Mouse (Mus musculus) mouse trophoblast stem cell (cell line): ENCODE measurements around the gene Zfp273.

Experiments used
- in situ Hi-C, 2 experiments: fragments of 300-500 bp; cut with MseI, MboI; formaldehyde crosslinking; loops; 2 replicates in 1 of 2; 3 replicates in 1 of 2; pipeline ENCODE4 v1.15.1; 2025

The Zfp273 gene

GRCm38 (mm10) chr13:67813710-67814660 lies at the start of gene Zfp273:
TSS of gene Zfp273 (plus strand) at chr13:67813740.
- in situ Hi-C loops = no loop called here

DNA sequence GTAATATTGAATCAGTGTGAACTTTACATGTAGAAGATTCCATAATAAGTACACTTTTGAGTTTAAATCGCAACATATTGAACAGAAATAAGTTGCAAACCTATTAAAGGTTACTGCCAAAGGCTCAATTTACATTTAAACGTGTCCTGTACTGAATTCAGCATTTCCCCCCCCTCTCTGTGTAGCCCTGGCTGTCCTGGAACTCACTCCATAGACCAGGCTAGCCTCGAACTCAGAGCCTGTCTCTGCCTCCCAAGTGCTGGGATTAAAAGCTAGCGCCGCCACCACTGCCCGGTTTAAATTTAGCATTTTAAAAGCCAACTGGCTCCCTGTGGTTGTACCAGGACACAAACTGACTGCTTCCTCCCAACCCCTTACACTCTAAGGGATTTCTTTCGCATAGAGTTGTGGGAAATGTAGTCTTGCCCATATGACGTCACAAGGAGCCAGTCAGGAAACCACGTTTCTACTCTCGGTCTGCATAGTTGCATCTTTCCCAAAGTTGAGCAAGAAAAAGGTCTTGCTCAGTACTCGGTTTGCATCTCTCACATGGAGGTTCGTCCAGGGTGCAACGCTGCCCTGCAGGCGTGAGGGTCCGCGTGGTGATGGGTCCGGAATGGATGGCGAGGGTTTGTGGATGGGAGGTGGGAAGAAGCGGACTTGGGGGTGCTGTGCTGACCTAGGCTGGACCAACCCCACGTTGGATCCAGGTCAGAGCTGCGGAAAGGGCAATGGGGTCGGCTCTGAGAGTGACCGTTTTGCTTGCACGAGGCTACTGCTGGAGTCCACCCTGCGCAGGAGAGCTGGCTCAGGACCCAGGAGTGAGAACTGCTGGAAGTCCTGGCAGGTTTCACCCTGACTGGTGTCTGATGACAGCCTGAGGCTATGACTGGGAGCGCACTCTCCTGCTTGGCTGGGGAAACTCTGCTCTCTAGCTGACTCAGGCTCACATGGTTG lies 34.0 kb upstream of the Zfp273 start, which contains the start of gene Zfp493:
Zfp493 (plus strand) TSS at position 429 of the 957 bp plus-strand sequence.
- in situ Hi-C loops = no loop called here

GRCm38 (mm10) chr13:67791921-67792455 lies 21.6 kb upstream of the Zfp273 start:
- in situ Hi-C loops = loop anchor here in 1 of 2 experiments (10.0 kb wide), 1 partner anchor 63 kb away; no protein-coding TSS in a partner anchor

DNA sequence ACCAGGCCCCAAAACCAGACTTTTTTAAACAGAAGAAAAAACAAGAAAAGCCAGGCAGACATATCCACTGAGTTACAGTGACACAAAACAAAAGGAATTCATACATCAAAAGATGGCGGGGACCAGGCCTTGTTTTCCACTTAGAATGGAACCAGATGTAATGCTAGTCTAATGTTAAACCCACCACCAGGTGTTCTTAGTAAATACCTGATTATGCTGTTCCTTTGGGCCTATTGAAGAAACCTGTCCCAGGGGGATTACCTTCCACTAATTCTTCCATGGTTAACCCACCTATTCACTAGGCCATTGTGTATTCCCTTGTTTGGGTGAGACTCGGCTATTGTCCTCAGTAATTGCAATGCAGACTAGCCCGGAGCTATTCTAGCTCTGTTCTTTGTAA lies 14.9 kb upstream of the Zfp273 start:
- in situ Hi-C loops = loop anchor here in 1 of 2 experiments (10.0 kb wide), 1 partner anchor 56 kb away; no protein-coding TSS in a partner anchor

DNA sequence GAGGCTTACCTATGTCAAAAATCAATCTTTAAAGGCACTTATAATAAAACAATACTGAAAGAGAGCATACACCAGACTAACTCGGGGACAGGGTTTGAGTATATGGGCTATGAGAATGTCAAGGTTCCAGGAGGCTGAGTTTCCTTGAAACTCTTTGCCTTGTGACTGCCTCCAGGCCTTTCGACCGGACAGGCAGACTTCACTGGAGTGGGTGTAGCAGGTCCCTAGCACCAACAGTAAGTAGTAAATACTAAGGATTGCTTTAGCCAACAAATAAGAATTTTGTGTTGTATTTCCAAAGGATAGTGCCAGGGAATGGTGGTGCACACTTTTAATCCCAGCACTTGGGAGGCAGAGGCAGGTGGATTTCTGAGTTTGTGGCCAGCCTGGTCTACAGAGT lies 14.4 kb upstream of the Zfp273 start:
- in situ Hi-C loops = loop anchor here in 1 of 2 experiments (10.0 kb wide), 1 partner anchor 56 kb away; no protein-coding TSS in a partner anchor

DNA sequence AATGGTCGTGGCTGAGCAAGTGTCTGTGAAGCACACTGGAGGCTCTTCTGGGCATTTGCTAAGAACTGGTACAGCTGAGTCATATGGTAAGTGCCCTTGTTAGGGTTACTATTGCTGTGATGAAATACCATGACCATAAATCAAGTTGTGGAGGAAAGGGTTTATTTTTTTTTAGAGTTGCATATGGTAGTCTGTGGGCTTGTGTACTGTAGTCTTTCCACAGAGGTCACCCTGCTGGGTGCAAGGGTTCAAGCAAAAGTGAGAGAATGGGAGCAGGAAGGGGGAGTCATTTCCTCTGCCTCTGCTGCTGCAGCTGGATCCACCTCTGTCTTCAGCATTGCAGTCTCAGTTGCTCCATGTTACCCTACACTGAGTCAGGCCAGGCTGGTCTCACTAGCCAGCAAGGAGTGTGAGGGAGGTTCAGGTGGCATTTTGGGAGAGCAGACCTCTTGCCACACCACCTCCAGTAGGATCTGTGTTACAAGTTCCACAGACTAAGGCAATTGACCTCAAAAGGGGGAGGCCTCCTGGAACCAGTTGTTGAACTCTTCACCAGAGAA lies 1.8 kb upstream of the Zfp273 start:
- in situ Hi-C loops = no loop called here

- in situ Hi-C loops = no loop called here
Observed at GRCm38 (mm10) chr13:67812961-67813709, 405 bp upstream of the Zfp273 start.

DNA sequence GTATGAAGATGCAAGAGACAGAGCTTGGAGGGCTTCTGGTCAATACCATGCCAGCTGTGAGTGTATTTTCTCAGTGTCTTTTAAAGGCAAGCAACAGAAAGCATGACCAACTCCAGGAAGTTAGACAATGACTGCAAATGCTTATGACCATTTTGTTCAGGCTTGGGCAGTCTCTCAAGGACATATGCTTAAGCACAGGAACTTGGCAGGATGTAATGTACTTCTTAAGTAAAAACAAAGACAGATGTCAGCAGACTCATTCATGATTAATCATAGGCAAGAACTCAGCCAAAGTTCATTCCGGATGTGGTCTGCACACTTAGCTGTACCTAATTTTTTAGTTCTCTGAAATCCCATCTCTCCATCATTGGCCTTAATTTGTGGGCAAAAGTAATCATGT lies 5.1 kb downstream of the Zfp273 start:
- in situ Hi-C loops = no loop called here

- in situ Hi-C loops = loop anchor here in 1 of 2 experiments (25.0 kb wide), 1 partner anchor 169 kb away; no protein-coding TSS in a partner anchor
Observed at GRCm38 (mm10) chr13:67830911-67831336, 17.4 kb downstream of the Zfp273 start, which contains the start of gene Gm10037. TSS of gene Gm10037 (plus strand) at chr13:67831106.

- in situ Hi-C loops = loop anchor here in 1 of 2 experiments (25.0 kb wide), 1 partner anchor 171 kb away; no protein-coding TSS in a partner anchor
Observed at GRCm38 (mm10) chr13:67833137-67833536, 19.6 kb downstream of the Zfp273 start.

- in situ Hi-C loops = loop anchor here in 1 of 2 experiments (25.0 kb wide), 1 partner anchor 181 kb away; no protein-coding TSS in a partner anchor
Observed at GRCm38 (mm10) chr13:67843775-67844118, 30.2 kb downstream of the Zfp273 start.

DNA sequence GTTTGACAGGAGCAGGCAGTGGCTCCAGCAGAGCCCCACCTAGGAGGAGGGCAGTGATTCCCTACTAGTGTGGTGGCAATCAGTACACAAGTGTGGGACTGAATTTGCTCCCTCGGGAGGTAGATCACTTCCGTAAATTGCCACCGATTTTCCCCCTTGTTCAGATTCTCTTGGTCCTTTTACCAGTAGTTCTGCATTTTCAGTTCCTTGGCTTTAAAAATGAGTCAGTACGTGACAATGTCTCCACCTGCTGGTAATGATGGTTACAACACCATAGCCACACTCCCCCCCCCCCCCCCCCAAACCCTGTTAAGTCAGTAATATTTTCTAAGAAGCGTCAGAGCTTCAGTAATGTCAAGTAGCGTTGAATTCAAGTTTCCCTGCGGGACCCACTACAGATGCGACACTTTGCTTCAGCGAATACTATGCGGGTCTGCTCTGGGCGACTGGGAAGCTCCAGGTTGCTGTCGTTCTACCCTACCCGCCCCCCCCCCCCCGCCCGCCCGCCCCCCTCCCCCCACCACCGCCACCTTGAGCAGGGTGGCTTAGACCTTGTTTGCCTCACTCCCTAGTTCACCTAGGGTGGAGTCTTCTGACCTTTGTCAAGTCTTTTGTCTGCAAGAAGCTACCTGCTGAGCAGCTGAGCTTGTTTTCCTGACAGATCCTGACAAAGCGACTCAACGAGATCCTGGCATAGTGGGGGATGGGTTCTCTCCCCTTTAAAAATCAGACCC lies 30.7 kb downstream of the Zfp273 start:
- in situ Hi-C loops = loop anchor here in 1 of 2 experiments (25.0 kb wide), 1 partner anchor 182 kb away; no protein-coding TSS in a partner anchor

DNA sequence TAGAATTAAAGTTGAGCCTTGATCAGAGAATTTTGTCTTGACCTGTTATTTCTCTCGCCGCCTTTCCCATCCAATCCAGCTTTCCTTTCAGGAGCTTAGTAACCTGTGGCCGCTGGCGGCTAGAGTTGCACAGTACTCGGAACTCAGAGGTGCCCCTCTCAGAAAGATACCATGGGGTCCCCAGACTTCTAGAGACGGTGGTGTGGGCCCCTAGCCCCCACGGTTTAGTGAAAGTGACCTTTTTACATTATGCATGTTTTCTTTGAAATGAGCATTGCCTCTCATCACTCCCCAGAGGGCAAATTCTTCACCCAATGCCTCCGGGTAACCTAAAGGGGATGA lies 31.3 kb downstream of the Zfp273 start:
- in situ Hi-C loops = loop anchor here in 1 of 2 experiments (25.0 kb wide), 1 partner anchor 183 kb away; no protein-coding TSS in a partner anchor

DNA sequence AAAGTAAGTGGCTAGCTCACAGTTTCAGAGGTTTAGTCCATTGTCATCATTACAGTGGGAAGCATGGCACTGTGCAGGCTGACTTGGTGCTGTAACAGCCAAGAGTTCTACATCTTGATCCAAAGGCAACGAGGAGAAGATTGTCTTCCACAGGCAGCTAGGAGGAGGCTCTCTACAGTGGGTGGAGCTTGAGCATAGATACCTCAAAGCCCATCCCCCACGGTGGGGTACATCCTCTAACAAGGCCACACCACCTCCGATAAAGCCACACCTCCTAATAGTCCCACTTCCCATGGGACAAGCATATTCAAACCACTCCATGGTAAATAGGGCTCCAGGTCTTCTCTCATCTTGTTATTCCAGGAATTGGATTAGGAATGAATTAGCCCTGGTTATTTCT lies 36.8 kb downstream of the Zfp273 start:
- in situ Hi-C loops = loop anchor here (10.0 to 25.0 kb wide), 3 partner anchors 56 to 714 kb away; no protein-coding TSS in a partner anchor

GRCm38 (mm10) chr13:67853130-67853529 lies 39.6 kb downstream of the Zfp273 start:
- in situ Hi-C loops = loop anchor here (10.0 to 25.0 kb wide), 3 partner anchors 58 to 712 kb away; no protein-coding TSS in a partner anchor

DNA sequence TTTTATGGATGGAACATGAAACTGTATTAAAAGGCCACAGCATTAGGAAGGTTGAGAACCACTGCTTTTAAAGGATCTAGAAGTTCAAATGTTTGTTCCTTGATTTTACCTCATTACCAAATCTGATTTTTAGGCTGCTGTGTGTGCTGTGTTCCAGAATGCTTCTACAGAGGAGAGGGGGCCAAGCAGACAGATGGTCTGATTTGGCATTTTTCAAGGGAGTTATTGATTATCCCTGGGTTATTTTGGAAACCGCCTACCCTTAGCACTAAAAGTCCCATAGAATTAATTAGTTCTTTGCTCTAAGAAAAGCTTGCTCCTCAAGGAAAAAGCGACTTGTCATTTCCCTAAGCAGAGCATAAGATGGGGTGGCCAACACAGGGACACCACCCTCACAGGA lies 40.4 kb downstream of the Zfp273 start:
- in situ Hi-C loops = loop anchor here (10.0 to 25.0 kb wide), 3 partner anchors 59 to 711 kb away; no protein-coding TSS in a partner anchor

GRCm38 (mm10) chr13:67857317-67857716 lies 43.8 kb downstream of the Zfp273 start:
- in situ Hi-C loops = loop anchor here (10.0 to 25.0 kb wide), 3 partner anchors 63 to 707 kb away; no protein-coding TSS in a partner anchor

DNA sequence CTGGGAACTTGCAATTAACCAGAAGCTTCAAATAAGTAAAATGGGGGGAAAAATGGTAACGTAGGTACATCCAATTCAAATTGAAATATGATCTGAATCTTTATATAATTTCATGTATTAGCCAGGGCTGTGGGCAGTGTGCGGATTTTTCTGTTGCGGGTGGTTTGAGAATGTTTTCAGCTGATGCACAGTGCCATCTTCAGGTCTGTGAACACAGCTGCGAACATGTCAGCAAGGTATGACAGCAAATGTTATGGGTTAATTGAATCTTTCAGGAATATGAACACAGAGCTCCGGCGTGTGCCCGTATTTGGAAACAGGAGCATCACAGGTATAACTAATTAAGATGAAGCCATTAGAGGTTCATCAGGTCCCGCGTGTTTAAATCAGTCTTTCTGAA lies 49.0 kb downstream of the Zfp273 start:
- in situ Hi-C loops = loop anchor here (25.0 kb wide), 1 partner anchor 200 kb away; no protein-coding TSS in a partner anchor

- in situ Hi-C loops = loop anchor here (25.0 kb wide), 1 partner anchor 199 kb away; no protein-coding TSS in a partner anchor
Observed at GRCm38 (mm10) chr13:67863026-67863425, 49.5 kb downstream of the Zfp273 start, which contains the start of gene BC048507. TSS of gene BC048507 (plus strand) at chr13:67863326.
